Mouse (Mus musculus): Measurements from ENCODE around the gene Tcl1b3. TPM values are rescaled to one million over a fixed set of nuclear protein-coding genes. Genes with fewer than 3 reads are reported as not detected.
"Not testable (repeated sequence)": the region's sequence is repeated elsewhere in the genome, so short reads cannot be mapped to it uniquely, and the experiment has no call there.

Gene Tcl1b3
- polyA plus RNA-seq (2016; fragmentation: Nextera tagmentation; extraction: Ambion mirVana), result not detected in 2 replicates

DNA sequence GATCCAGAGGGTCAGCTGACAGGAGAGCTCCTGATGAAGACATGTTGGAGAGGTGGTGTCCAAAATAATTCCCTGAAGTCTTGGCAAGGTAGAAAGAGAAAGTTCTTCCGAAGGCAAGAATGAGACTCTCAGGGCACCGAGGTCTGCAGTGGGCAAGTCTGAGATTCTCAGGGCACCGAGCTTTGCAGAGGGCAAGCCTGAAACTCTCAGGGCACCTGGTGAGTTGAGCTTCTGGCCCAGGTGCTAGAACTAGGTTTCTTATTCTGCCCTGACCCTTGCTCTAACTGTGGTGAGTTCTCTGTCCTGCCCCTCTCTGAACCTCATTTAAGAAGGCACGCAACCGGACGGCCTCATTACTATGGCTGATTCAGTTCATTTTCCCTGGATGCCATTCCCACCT is at the start of gene Tcl1b3:
TSS of gene Tcl1b3 (plus strand) at position 301 of the 400 bp plus-strand sequence.
- 89% methylated on average over 6 of the region's 6 CpGs for WGBS
- H3K27ac ChIP-seq, H3K4me3 ChIP-seq: not testable (repeated sequence)

GRCm38 (mm10) chr12:105143096-105143495 is 47.7 kb upstream of the Tcl1b3 start:
- H3K9ac ChIP-seq, result no peak overlapping the region
- no peaks in the 10 kb centered on the region for H3K27me3 ChIP-seq
- no peaks in the 10 kb centered on the region for H3K9me3 ChIP-seq
- no peak overlapping the region for H3K4me2 ChIP-seq (replicated peaks)
- H3K4me3 ChIP-seq, result no peak overlapping the region
- ATAC-seq (ENCODE audit: insufficient number of reproducible peaks, insufficient read depth, low FRiP score, low TSS enrichment), result no peak
- WGBS, result 89% methylated on average over 3 of the region's 3 CpGs
- no peaks in the 10 kb centered on the region for H3K4me1 ChIP-seq
- H3K36me3 ChIP-seq, result no peaks in the 10 kb centered on the region
- H3K27ac ChIP-seq, result no peak overlapping the region

More for the DNA sequence above, at the start of gene Tcl1b3:
- H3K27me3 ChIP-seq; H3K9me3 ChIP-seq; H3K9ac ChIP-seq; H3K4me2 ChIP-seq (replicated peaks); H3K4me1 ChIP-seq; H3K36me3 ChIP-seq; ATAC-seq (ENCODE audit: insufficient number of reproducible peaks, insufficient read depth, low FRiP score, low TSS enrichment): not testable (repeated sequence)

- 47% methylated on average over 1 of the region's 1 CpGs for WGBS
- not testable (repeated sequence) for H3K9ac ChIP-seq; H3K4me3 ChIP-seq; H3K9me3 ChIP-seq; H3K4me1 ChIP-seq; H3K36me3 ChIP-seq; ATAC-seq (ENCODE audit: insufficient number of reproducible peaks, insufficient read depth, low FRiP score, low TSS enrichment); H3K27me3 ChIP-seq; H3K4me2 ChIP-seq (replicated peaks); H3K27ac ChIP-seq
Measured at GRCm38 (mm10) chr12:105144928-105145327, 45.9 kb upstream of the Tcl1b3 start.

DNA sequence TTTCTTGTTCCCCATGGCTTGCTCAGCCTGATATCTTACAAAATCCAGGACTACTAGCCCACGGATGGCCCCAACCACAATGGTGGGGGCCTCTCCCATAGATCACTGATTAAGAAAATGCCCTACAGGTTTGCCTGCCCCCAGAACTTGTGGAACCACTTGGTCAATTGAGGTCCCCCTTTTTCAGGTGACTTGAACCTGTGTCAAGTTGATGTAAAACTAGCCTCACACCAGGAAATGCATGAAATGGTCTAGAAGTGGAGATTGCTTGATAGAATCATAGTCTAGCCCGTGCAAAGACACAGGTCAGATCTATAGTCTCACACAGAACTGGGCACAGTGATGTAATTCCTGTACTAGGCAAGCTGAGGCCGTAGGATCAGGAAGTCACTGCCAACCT is 45.1 kb upstream of the Tcl1b3 start, which contains the start of gene Tcl1b2:
TSS of gene Tcl1b2 (plus strand) at position 301 of the 400 bp plus-strand sequence.
- no peak within 1 kb of the TSS for H3K4me3 ChIP-seq
- H3K36me3 ChIP-seq, result no peaks in the 10 kb centered on the region
- no peaks in the 10 kb centered on the region for H3K9me3 ChIP-seq
- no peaks in the 10 kb centered on the region for H3K27me3 ChIP-seq
- ATAC-seq (ENCODE audit: insufficient number of reproducible peaks, insufficient read depth, low FRiP score, low TSS enrichment), result no peak
- H3K4me2 ChIP-seq (replicated peaks), result no peak within 1 kb of the TSS
- 82% methylated on average over 3 of the region's 3 CpGs for WGBS
- no peak within 1 kb of the TSS for H3K27ac ChIP-seq
- H3K4me1 ChIP-seq, result no peaks in the 10 kb centered on the region
- H3K9ac ChIP-seq, result no peak within 1 kb of the TSS

GRCm38 (mm10) chr12:105155286-105155685 is 35.6 kb upstream of the Tcl1b3 start:
- not testable (repeated sequence) for ATAC-seq (ENCODE audit: insufficient number of reproducible peaks, insufficient read depth, low FRiP score, low TSS enrichment); H3K4me3 ChIP-seq; H3K9ac ChIP-seq; H3K27me3 ChIP-seq; H3K36me3 ChIP-seq; H3K4me1 ChIP-seq; H3K9me3 ChIP-seq; H3K4me2 ChIP-seq (replicated peaks); H3K27ac ChIP-seq
- 77% methylated on average over 4 of the region's 4 CpGs for WGBS

DNA sequence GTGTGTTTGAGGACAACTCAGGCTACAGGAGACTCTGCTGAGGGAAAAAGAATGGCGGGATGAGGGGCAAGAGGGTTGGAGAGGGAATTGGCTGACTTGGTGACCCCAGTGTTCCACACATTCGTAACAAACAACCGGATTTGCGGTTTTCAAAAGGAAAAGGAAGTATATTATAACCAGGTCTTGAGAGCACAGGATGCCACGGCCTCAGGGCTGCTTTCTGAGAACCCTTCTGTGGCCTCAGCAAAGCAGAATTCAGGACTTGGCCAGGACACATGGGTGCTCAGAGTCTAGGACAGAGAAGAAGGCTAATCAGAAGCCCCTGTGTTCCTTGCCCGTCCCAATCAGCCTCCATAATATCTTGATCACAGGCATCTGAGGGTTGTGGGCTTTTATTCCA is 32.0 kb upstream of the Tcl1b3 start:
- Histone ChIP-seq H3K36me3 (no peaks in the 10 kb centered on the region), H3K9me3 (no peaks in the 10 kb centered on the region), H3K9ac (no peak overlapping the region), H3K27ac (no peak overlapping the region), H3K4me3 (no peak overlapping the region), H3K4me1 (no peaks in the 10 kb centered on the region), H3K4me2 (replicated peaks) (no peak overlapping the region), H3K27me3 (no peaks in the 10 kb centered on the region)
- no peak for ATAC-seq (ENCODE audit: insufficient number of reproducible peaks, insufficient read depth, low FRiP score, low TSS enrichment)
- 62% methylated on average over 6 of the region's 6 CpGs for WGBS

GRCm38 (mm10) chr12:105159390-105159789 is 31.5 kb upstream of the Tcl1b3 start, which contains the start of gene Tcl1b1:
TSS of gene Tcl1b1 (plus strand) at chr12:105159690.
- H3K27ac ChIP-seq, result no peak within 1 kb of the TSS
- 75% methylated on average over 4 of the region's 4 CpGs for WGBS
- H3K4me1 ChIP-seq, result no peaks in the 10 kb centered on the region
- no peaks in the 10 kb centered on the region for H3K27me3 ChIP-seq
- no peak within 1 kb of the TSS for H3K4me2 ChIP-seq (replicated peaks)
- no peak for ATAC-seq (ENCODE audit: insufficient number of reproducible peaks, insufficient read depth, low FRiP score, low TSS enrichment)
- no peak within 1 kb of the TSS for H3K9ac ChIP-seq
- H3K9me3 ChIP-seq, result no peaks in the 10 kb centered on the region
- no peak within 1 kb of the TSS for H3K4me3 ChIP-seq
- no peaks in the 10 kb centered on the region for H3K36me3 ChIP-seq

DNA sequence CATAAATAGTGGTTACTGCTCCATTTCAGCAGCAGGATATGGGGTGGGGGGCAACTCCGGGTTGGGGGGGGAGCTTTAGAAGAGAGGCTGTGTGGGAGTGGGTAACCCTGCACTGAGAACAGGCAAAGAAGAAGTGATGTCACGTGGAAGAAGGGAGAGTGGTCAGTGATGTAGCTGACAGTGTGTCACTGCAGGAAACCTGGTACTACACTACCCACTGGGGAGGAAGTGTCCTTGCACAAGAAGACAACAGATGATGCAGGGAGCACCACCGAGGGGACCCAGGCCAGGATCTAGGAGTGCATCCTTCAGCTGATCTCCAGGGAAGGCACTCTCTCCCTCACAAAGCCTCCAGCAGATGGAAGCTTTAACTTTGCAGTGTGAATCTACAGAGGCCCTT is 24.1 kb upstream of the Tcl1b3 start:
- Histone ChIP-seq H3K27ac (no peak overlapping the region), H3K4me1 (no peaks in the 10 kb centered on the region), H3K27me3 (no peaks in the 10 kb centered on the region), H3K9me3 (no peaks in the 10 kb centered on the region), H3K4me2 (replicated peaks) (no peak overlapping the region), H3K4me3 (no peak overlapping the region), H3K9ac (no peak overlapping the region), H3K36me3 (no peaks in the 10 kb centered on the region)
- no peak for ATAC-seq (ENCODE audit: insufficient number of reproducible peaks, insufficient read depth, low FRiP score, low TSS enrichment)
- WGBS, result 77% methylated on average over 3 of the region's 3 CpGs

DNA sequence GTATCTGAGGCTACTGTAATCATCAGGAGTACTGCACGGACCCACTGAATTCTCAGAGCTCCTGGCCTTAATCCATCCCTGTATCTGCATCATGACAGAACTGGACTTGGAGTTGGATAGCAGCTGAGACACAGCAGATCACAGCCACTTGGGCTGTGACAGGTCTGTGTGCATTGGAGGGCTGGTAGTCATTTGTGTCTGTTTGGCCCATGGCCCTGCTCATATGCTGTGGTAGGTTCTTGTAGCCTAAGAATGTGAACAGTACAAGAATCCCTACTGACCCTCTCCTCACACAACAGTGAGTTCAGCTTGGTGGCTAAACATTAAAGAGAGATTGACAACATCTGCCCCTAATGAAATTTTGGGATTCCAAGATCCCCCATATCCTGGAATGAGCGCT is 17.5 kb upstream of the Tcl1b3 start:
- Histone ChIP-seq H3K9ac (no peak overlapping the region), H3K27me3 (no peaks in the 10 kb centered on the region), H3K4me3 (no peak overlapping the region), H3K4me1 (no peaks in the 10 kb centered on the region), H3K27ac (no peak overlapping the region), H3K36me3 (no peaks in the 10 kb centered on the region), H3K9me3 (no peaks in the 10 kb centered on the region), H3K4me2 (replicated peaks) (no peak overlapping the region)
- WGBS, result 73% methylated on average over 2 of the region's 2 CpGs
- no peak for ATAC-seq (ENCODE audit: insufficient number of reproducible peaks, insufficient read depth, low FRiP score, low TSS enrichment)

DNA sequence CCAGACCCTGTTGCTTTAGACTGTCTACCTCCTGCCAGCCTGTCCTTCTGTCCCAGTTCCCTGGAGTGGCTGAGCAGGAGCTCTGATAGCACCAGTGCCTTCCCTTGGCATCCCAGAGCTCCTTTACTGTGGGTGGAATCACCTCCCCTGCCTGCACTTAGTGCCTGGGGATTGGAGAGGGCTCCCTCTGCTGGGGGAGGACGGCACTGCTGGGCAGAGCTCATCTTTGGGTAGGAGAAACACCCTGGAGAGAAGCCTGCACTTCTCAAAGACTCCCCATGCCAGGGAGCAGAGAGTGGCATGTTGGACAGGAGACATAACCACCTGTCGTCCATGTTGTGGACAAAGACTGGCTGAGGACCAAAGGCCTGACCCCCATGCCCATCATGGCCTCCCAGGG is 16.5 kb upstream of the Tcl1b3 start:
- H3K9me3 ChIP-seq; H3K9ac ChIP-seq; ATAC-seq (ENCODE audit: insufficient number of reproducible peaks, insufficient read depth, low FRiP score, low TSS enrichment); H3K27me3 ChIP-seq; H3K4me1 ChIP-seq; H3K27ac ChIP-seq; H3K4me3 ChIP-seq; H3K36me3 ChIP-seq; H3K4me2 ChIP-seq (replicated peaks): not testable (repeated sequence)
- 34% methylated on average over 2 of the region's 2 CpGs for WGBS

DNA sequence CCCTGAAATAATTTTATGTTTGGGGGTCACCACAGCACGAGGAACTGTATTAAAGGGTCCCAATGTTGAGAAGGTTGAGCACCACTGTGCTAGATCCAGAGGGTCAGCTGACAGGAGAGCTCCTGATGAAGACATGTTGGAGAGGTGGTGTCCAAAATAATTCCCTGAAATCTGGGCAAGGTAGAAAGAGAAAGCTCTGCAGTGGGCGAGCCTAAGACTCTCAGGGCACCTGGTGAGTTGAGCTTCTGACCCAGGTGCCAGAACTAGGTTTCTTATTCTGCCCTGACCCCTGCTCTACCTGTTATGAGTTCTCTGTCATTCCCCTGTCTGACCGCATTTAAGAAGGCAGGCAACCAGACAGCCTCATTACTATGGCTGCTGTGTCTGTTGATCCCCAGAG is 14.8 kb upstream of the Tcl1b3 start, which contains the start of gene Tcl1b5:
TSS of gene Tcl1b5 (plus strand) at position 301 of the 400 bp plus-strand sequence.
- not testable (repeated sequence) for H3K4me2 ChIP-seq (replicated peaks); H3K4me3 ChIP-seq; ATAC-seq (ENCODE audit: insufficient number of reproducible peaks, insufficient read depth, low FRiP score, low TSS enrichment); H3K9me3 ChIP-seq; H3K27me3 ChIP-seq; H3K4me1 ChIP-seq; H3K36me3 ChIP-seq; H3K9ac ChIP-seq; H3K27ac ChIP-seq
- WGBS, result 65% methylated on average over 3 of the region's 3 CpGs

DNA sequence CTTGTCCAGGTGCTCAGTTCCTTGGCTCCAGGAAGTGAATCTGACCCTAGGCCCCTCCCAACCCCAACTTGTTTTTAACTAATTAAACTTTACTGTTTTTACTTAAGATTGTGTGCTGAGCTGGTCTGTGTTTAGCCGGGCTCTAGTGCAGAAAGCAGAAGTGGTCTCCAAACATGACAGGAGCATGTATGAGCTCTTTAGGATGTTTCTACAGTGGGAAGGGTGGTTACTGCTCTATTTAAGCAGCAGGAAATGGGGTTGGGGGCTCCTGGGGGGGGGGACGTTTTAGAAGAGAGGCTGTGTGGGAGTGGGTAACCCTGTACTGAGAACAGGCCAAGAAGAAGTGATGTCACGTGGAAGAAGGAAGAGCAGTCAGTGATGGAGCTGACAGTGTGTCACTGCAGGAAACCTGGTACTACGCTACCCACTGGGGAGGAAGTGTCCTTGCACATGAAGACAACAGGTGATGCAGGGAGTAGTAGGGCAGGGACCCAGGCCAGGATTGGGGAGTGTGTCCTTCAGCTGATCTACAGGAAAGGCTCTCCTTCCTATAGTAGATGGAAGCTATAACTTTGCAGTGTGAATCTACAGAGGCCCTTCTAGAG is 9.7 kb upstream of the Tcl1b3 start:
- not testable (repeated sequence) for H3K36me3 ChIP-seq; H3K9ac ChIP-seq; H3K27ac ChIP-seq; H3K9me3 ChIP-seq; H3K4me3 ChIP-seq; H3K27me3 ChIP-seq; ATAC-seq (ENCODE audit: insufficient number of reproducible peaks, insufficient read depth, low FRiP score, low TSS enrichment); H3K4me1 ChIP-seq; H3K4me2 ChIP-seq (replicated peaks)
- WGBS, result 78% methylated on average over 4 of the region's 4 CpGs

Data from embryonic facial prominence, embryonic 12.5 days (tissue).